Mouse (Mus musculus) c-Kit-positive CD71-negative TER-119-negative erythroid progenitor cells, embryonic 14.5 days (primary cell): ENCODE data around the gene Mia.
A peak's percentile ranks its signal among the peaks of the same experiment; 100 is the strongest.

ENCODE experiments used
- DNase-seq: peaks from one replicate; pipeline ENCODE4 v3.0.0-alpha.2; 2013; ENCODE audit warnings: low read depth

Mia gene

DNA sequence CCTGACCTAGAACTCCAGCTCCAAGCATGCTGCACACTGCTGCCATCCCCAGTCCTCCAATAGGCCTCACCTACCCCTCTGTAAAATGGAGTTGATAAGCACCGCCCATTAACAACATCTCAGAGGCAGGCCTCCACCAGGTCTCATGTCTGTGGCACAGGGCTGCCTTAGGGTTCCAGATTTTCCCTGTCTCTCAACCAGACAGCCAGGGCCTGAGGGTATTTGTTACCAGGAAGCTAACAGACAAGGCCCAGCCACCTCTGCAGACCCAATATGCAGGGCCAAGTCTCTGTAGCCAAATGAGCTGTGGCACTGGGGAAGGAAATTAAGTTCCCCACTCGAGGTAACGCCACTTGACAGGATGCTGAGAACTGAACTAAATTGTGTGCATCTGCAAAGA lies 20.0 kb downstream of the Mia start:
- DNase-seq, result no peak

DNA sequence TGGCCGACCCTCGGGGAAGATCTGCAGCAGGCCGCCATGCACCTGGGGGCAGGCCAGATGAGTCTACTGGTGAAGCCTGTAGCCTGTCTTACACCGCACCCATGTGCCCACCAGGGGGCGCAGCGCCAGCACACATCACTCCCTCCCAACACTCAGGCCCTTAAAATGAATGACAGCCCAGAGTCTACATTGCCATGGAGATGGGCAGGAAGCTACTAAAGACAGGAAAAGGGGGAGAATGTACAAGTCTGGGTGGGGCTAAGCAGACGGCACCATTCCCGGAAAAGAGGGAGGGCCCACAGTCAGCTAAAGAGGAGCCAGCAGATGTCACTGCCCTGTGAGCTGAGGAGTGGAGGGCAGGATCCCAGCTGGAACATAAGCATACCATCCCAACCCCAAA lies 21.1 kb downstream of the Mia start:
- DNase-seq, result peak; percentile 66

DNA sequence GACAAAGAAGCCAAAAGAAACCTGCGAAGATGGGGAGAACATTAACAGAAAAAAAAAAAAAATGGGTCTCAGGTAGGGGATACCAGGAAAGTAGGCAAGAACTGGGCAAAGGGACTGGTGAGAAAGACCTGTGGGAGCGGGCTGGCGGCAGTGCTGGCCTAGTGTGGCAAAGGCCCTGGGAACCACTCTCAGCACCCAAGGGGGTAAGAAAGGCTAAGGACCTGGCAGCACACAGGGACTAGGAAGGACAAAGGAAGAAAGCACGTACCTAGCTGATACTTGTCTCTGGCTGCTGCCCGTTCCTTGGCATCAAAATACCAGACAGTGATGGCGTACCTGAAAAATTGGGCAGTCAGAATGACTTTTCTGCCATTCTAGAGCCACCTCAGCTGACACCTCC lies 21.7 kb downstream of the Mia start:
- no peak for DNase-seq

DNA sequence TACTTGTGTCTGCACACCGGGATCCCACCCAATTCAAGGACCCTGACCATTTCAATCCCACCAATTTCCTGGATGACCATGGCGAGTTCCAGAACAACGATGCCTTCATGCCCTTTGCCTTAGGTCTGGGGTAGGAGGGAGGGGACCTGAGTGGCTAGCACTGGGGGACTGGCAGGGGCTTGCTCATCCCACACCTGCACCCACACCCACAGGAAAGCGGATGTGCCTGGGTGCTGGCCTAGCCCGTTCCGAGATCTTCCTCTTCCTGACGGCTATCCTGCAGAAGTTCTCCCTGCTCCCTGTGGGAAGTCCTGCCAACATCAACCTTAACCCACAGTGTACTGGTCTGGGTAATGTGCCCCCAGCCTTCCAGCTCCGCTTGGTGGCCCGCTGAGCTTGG lies 22.8 kb downstream of the Mia start:
- DNase-seq, result no peak

DNA sequence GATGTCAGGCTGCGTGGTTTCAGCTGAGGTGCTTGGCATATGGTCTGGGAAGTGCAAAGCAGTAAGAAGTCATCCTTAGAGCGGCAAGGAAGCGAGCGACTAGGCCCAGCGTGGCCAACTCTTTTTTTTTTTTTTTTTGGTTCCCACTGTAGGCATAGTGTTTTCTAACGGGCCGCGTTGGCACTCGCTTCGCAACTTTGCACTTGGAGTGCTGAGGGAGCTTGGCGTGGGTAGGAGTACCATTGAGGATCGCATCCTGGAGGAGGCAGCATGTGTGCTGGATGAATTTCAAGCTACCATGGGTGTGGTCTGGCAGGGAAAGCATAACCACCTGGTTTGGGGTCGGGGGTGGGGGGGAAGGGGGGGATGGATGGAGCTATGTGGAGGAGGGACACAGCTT lies 25.0 kb downstream of the Mia start:
- DNase-seq, result no peak

DNA sequence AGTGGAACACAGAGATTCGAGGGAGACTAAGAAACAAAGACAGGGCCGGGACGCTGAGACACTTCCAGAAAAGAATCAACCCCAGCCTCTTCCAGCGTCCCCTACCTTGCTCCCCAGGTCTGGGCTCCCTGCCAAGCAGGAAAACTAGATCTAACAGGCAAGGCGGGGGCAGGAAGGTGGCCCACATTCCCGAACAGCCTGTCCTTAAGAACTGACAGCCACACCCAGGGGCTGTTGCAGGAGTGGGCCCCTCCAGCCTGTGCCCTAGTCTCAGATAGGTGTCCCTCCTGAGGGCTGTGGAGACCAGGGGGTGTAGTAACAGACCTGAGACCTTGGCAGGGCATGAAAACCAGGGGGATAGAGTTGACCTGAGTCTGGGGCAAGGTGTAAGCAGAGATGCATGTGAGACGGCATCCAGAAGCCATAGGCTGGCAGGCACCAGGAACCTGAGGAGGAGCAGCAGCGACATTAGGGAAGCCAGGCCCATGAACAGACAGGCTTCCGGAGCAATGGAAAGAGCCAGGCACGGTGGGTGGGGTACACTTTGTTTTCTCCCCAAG lies 27.7 kb downstream of the Mia start, which contains the start of gene Cyp2t4:
Cyp2t4 (plus strand) TSS at position 510 of the 560 bp plus-strand sequence.
- no peak for DNase-seq

DNA sequence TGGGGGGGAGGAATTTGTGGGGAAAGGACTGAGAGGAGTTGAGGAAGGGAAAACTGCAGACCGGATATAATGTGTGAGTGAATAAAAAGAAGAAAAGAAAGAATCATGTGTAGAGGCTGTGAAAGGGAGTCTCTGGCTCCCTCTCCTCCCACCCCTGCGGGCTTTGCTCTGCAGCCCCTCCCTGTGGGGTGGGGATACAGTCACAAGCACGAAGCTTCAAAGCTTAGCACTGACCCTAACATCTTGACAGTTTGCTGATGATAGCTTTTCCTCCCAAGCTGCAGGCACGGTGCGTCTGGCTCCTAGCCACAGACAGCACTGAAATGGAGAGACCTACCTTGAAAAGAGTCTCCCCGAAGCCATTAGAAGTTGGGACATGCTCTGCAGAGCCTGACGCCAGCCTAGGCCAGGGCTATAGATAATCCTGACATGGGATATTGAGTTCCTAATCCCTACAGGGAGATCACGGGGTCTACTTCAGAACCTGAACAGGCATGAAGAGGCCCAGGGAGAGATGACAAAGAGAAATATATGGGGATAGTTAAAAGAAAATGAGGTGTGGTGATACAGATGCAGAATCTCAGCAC lies 44.5 kb downstream of the Mia start:
- DNase-seq, result no peak

DNA sequence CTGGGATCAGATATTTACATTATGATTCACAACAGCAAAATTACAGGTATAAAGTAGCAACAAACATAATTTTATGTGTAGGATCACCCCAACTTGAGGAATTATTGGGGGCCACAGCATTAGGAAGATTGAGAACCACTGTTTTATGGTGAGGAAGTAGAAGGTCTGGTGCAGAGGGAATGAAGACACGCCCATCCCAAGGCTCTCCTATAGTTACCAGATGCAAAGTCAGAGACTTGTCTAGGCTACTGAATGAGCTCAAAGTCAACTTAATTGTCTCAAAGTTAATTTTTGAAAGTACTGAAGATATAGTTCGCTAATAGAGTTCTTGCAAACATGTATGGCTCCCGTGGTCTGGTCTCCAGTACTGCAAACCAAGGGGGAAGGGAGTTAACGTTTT lies 47.2 kb downstream of the Mia start:
- DNase-seq, result no peak

DNA sequence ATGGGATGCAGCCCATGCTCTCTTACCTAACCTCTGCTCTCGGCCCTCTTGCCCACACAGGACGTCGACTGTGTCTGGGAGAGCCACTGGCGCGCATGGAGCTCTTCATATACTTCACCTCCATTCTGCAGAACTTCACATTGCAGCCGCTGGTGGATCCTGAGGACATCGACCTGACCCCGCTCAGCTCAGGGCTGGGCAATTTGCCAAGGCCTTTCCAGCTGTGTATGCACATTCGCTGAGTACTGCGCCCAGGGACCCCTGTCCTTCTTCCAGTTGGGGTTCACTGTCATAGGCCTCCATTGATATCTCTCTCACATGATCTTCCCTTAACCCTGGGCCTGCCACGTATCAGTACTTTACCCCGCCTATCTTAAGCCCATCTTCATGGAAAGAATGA lies 47.8 kb downstream of the Mia start:
- no peak for DNase-seq

DNA sequence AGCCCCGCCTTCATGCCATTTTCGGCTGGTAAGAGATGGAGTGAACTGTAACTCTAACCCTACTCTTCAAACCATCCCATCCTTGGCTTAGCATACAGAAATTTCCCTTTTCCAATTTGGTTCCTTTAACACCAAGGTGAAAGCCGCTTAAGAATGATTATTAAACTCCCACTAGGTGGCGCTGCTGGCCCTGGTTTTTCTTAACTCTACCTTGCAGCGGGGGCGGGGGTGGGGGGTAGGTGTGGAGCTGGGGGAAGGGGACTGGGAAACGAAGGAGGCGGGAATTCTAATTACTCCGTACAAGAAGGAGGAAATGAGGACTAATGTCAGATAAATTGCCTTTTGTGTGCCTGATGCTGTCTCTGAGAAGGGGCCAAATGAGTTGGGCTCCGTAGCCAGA lies 48.4 kb downstream of the Mia start:
- DNase-seq, result peak; percentile 62

DNA sequence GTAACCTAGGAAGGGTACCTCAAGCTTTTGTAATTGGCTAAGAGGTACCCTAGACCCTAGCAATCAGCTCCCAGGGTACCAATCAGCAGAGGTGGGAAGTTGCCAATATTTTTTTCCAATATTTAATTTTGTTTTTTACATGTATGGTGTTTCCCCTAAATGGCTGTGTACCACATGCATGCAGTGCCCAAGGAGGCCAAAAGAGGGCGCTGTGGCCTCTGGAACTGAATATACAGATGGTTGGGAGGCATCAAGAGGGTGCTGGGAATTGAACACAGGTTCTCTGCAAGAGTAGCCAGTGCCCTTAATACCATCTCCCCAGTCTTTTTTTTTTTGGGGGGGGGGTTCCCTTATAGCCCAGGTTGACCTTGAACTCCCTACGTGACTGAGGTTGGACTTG lies 49.6 kb downstream of the Mia start:
- no peak for DNase-seq

DNA sequence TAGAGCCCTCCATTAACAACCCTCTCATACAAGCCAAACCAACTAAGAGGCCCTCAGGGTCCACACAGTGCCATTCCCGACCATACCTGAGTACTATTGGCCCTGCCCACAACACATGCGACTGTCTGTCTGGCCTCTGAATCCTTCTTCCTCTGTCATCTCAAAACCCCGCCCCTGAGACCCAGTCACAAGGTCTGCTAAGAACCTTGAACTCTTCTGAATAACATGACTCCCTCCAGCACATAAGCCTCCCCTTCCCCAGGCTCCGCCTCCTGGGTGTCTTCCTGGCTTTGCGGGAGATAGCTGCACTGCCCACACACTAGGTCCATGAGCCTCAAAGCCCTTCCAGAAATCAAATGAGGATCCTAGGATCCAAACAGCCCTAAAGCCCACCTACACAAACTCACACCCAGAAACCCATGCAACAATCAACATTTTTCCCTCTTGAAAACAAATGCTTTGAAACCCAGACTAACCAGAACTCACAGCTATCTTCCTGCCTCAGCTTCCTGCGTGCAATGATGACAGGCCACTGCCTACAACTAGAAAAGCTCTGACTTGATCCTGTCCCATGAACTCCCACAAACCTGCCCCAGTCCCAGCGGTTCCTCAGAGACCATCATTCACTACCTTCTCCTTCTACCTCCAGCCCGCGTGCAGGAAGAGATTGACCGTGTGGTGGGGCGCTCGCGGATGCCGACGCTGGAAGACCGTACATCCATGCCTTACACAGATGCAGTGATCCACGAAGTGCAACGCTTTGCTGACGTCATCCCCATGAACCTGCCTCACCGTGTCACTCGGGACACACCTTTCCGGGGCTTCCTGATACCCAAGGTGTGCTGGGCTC lies 50.2 kb downstream of the Mia start:
- no peak for DNase-seq

DNA sequence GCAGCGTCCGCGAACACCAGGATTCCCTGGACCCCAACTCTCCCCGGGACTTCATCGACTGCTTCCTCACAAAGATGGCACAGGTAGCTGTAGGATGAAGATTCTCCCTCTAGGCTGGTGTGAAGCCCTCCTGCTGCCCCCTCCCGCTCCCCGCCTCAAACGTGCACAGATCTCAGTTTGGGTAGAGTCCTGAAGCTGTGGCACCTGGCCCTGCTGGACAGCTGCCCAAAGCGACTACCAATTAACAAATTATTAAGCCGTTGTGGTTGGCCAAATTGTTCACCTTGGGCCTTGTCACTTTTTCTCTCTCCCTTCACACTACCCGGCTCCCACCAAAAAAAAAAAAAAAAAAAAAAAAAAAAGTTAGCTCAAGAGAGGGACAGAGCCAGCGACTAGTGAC lies 51.1 kb downstream of the Mia start:
- DNase-seq, result no peak
